9 mouse cellular contexts compared by ENCODE assay signal in the genomic region with DNA sequence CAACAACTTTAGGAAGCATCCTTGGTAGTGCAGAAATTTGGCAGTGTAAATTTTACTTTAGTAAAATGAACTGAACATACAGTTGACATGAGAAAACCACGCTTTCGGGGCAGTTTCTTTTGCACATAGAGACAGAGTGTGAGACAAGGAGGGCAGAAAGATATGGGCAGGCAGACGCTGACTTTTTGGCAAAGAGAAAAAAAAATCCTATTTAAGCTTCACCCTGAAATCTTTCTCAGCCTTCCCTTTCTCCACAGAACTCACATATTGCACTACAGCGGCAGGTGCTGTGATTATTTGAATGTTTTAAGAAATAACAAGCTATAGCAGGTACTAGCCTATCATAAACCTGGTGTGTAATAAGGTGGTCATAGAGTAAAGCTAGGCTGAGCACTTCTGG. TPM values are rescaled to one million over a fixed set of nuclear protein-coding genes. Genes with fewer than 3 reads are reported as not detected.
DNase-seq lines count a peak whose midpoint lies in the region; ATAC-seq and TF ChIP-seq lines count a peak whose summit lies in the region.
"Had no signal": no experiment of that assay in that cellular context is flagged by ENCODE, and none has a peak within 500 bp of the region (broad histone marks: within the 10 kb centered on the region; RNA-seq: fewer than 3 reads in every experiment).

No protein-coding gene starts in this region.

- H3K9ac ChIP-seq in heart, embryonic 12.5 days: no peak overlapping the region
- peak overlapping the region; percentile 96 for H3K9ac ChIP-seq in hindbrain, embryonic 14.5 days
- H3K9ac ChIP-seq in neural tube, embryonic 15.5 days (replicated peaks): 0 out of 2 replicates have a peak overlapping the region, but pooled peaks have one; percentile 23

- no peak for DNase-seq in heart, embryonic 10.5 days (ENCODE audit: low spot score)
- DNase-seq in lung, adult 2 months: no peak
- no peak for DNase-seq in lung, adult 18-20 months
- DNase-seq in hindbrain, embryonic 14.5 days (ENCODE audit: low spot score): no peak
- DNase-seq in ovary, postnatal 36 days (ENCODE audit: low spot score): no peak
- no peak for DNase-seq in layer of hippocampus, adult 8-10 months (ENCODE audit: low spot score in 2 of 2)
- DNase-seq: layer of hippocampus, adult 9-11 months had no signal

- H3K36me3 ChIP-seq in heart, embryonic 10.5 days: no peaks in the 10 kb centered on the region
- no peaks in the 10 kb centered on the region for H3K36me3 ChIP-seq in heart, embryonic 12.5 days
- H3K36me3 ChIP-seq in hindbrain, embryonic 14.5 days (replicated peaks; ENCODE audit: control insufficient read depth, insufficient read depth): 0 out of 2 replicates have a peak, but pooled peaks cover 1% of the 10 kb centered on the region
- H3K36me3 ChIP-seq in neural tube, embryonic 15.5 days: no peaks in the 10 kb centered on the region

- H3K27ac ChIP-seq in heart, embryonic 10.5 days: peak overlapping the region; percentile 42
- H3K27ac ChIP-seq in heart, embryonic 12.5 days (ENCODE audit: poor library complexity, severe bottlenecking): no peak overlapping the region
- peak overlapping the region; percentile 99 for H3K27ac ChIP-seq in hindbrain, embryonic 14.5 days
- no peak overlapping the region; the same call in 1 of the 2 replicates for H3K27ac ChIP-seq in neural tube, embryonic 15.5 days (replicated peaks)

- H3K27me3 ChIP-seq in heart, embryonic 10.5 days (ENCODE audit: insufficient read depth, poor library complexity, severe bottlenecking): peaks cover 28% of the 10 kb centered on the region
- peaks cover 19% of the 10 kb centered on the region for H3K27me3 ChIP-seq in heart, embryonic 12.5 days (replicated peaks)
- H3K27me3 ChIP-seq in hindbrain, embryonic 14.5 days (ENCODE audit: control insufficient read depth, insufficient read depth, low read length): peaks cover 19% of the 10 kb centered on the region
- H3K27me3 ChIP-seq in neural tube, embryonic 15.5 days (replicated peaks): peaks cover 17% of the 10 kb centered on the region

- no peak for ATAC-seq in heart, embryonic 12.5 days (ENCODE audit: insufficient number of reproducible peaks, low FRiP score)
- ATAC-seq in hindbrain, embryonic 14.5 days (ENCODE audit: low FRiP score): no peak
- ATAC-seq in neural tube, embryonic 15.5 days (ENCODE audit: low FRiP score): no peak

- WGBS in heart, embryonic 10.5 days: 18% methylated on average over 4 of the region's 4 CpGs
- WGBS in heart, embryonic 12.5 days: 27% methylated on average over 4 of the region's 4 CpGs
- 66% methylated on average over 4 of the region's 4 CpGs for WGBS in lung, adult 2 months
- 25% methylated on average over 4 of the region's 4 CpGs for WGBS in hindbrain, embryonic 14.5 days
- 35% methylated on average over 4 of the region's 4 CpGs for WGBS in neural tube, embryonic 15.5 days

- H3K4me1 ChIP-seq in heart, embryonic 10.5 days: peaks cover 4% of the 10 kb centered on the region; the same call in 1 of the 2 replicates
- H3K4me1 ChIP-seq in heart, embryonic 12.5 days (replicated peaks): peaks cover 14% of the 10 kb centered on the region; the same call in 1 of the 2 replicates
- H3K4me1 ChIP-seq in lung, adult 2 months (ENCODE audit: control insufficient read depth, insufficient read depth, low read length): no peaks in the 10 kb centered on the region
- H3K4me1 ChIP-seq in hindbrain, embryonic 14.5 days (replicated peaks; ENCODE audit: control insufficient read depth, insufficient read depth, low read length): no peaks in the 10 kb centered on the region; the same call in 1 of the 2 replicates
- peaks cover 17% of the 10 kb centered on the region for H3K4me1 ChIP-seq in neural tube, embryonic 15.5 days

- no peaks in the 10 kb centered on the region for H3K9me3 ChIP-seq in heart, embryonic 10.5 days
- H3K9me3 ChIP-seq in heart, embryonic 12.5 days (replicated peaks): no peaks in the 10 kb centered on the region
- no peaks in the 10 kb centered on the region for H3K9me3 ChIP-seq in hindbrain, embryonic 14.5 days (ENCODE audit: control insufficient read depth, low read length)
- no peaks in the 10 kb centered on the region for H3K9me3 ChIP-seq in neural tube, embryonic 15.5 days (replicated peaks)

- H3K4me2 ChIP-seq in heart, embryonic 12.5 days: no peak overlapping the region
- peak overlapping the region; percentile 81 for H3K4me2 ChIP-seq in hindbrain, embryonic 14.5 days (replicated peaks)
- peak overlapping the region; percentile 96 for H3K4me2 ChIP-seq in neural tube, embryonic 15.5 days

- TF ChIP-seq POLR2A in lung, adult 2 months (IDR thresholded peaks at IDR 0.05; ENCODE audit: borderline replicate concordance, extremely low read depth, low read depth, low read length): no peak

- peak overlapping the region; percentile 29; the same call in 1 of the 2 replicates for H3K4me3 ChIP-seq in heart, embryonic 10.5 days
- no peak overlapping the region for H3K4me3 ChIP-seq in heart, embryonic 12.5 days
- H3K4me3 ChIP-seq in lung, adult 2 months (replicated peaks; ENCODE audit: extremely low read depth, low read depth, low read length): peak overlapping the region; percentile 38
- peak overlapping the region; percentile 85 for H3K4me3 ChIP-seq in hindbrain, embryonic 14.5 days (replicated peaks; ENCODE audit: low read length)
- peak overlapping the region; percentile 4; the same call in 1 of the 2 replicates for H3K4me3 ChIP-seq in neural tube, embryonic 15.5 days (replicated peaks)

- no peak for TF ChIP-seq CTCF in lung, adult 2 months (IDR thresholded peaks at IDR 0.05; ENCODE audit: insufficient read depth, low read length)

RNA-seq across cellular contexts. Expression of a gene that starts 3.2 kb away (rescaled TPM):
- polyA plus RNA-seq in heart, embryonic 10.5 days (2016; fragmentation: Nextera tagmentation; extraction: Ambion mirVana): 16.2 and 48.0 TPM in 2 replicates
- 26.5 and 27.7 TPM in 2 replicates for polyA plus RNA-seq in heart, embryonic 12.5 days (2016; fragmentation: Nextera tagmentation; extraction: Ambion mirVana)
- 231 and 263 TPM in 2 replicates for polyA plus RNA-seq in lung, adult 2 months (2012; rRNA removed)
- 105 and 127 TPM in 2 replicates for polyA plus RNA-seq in hindbrain, embryonic 14.5 days (2014; fragmentation: Nextera tagmentation; extraction: Ambion mirVana)
- 60.3 and 62.5 TPM in 2 replicates for polyA plus RNA-seq in neural tube, embryonic 15.5 days (2015; fragmentation: Nextera tagmentation; extraction: Ambion mirVana)
- total RNA-seq in layer of hippocampus, adult 8-10 months (2022): 10 to 100 TPM; 40.5 to 53.3 (median 45.9) TPM

Comparison
In these comparisons a context has a peak if more than half of its experiments do, and no peak if none do; other contexts are left out.
1. H3K27ac ChIP-seq: peak in heart, embryonic 10.5 days (single experiment) and hindbrain, embryonic 14.5 days (single experiment); none in heart, embryonic 12.5 days (single experiment) and neural tube, embryonic 15.5 days (single experiment).